Mouse (Mus musculus): ENCODE results near the gene Trpm3. TPM values are rescaled to one million over a fixed set of nuclear protein-coding genes. Genes with fewer than 3 reads are reported as not detected.

Trpm3 gene
- total RNA-seq, 2 experiments from 2014 or later = 1.3 to 1.7 TPM

- intact Hi-C loops (cut with DNase I) = no loop called here
Observed at GRCm38 (mm10) chr19:22615367-22615766, 476.5 kb downstream of the Trpm3 start.

GRCm38 (mm10) chr19:22624801-22625513 is 486.1 kb downstream of the Trpm3 start:
- intact Hi-C loops (cut with DNase I) = no loop called here
- DNase-seq = no peak

More at GRCm38 (mm10) chr19:22615367-22615766, 476.5 kb downstream of the Trpm3 start:
- DNase-seq = no peak

GRCm38 (mm10) chr19:22628878-22629277 is 490.0 kb downstream of the Trpm3 start:
- intact Hi-C loops (cut with DNase I) = no loop called here

GRCm38 (mm10) chr19:22631316-22631715 is 492.5 kb downstream of the Trpm3 start:
- DNase-seq = peak; percentile 12 to 18
- intact Hi-C loops (cut with DNase I) = loop anchor here (1.0 to 10.0 kb wide), 3 partner anchors 79 to 294 kb away; no protein-coding TSS in a partner anchor

More at GRCm38 (mm10) chr19:22628878-22629277, 490.0 kb downstream of the Trpm3 start:
- DNase-seq = no peak

- intact Hi-C loops (cut with DNase I) = loop anchor here (10.0 kb wide), 1 partner anchor 249 kb away; no protein-coding TSS in a partner anchor
- DNase-seq = no peak
Observed at GRCm38 (mm10) chr19:22635635-22636034, 496.8 kb downstream of the Trpm3 start.

GRCm38 (mm10) chr19:22637786-22638185 is 498.9 kb downstream of the Trpm3 start:
- intact Hi-C loops (cut with DNase I) = loop anchor here (10.0 kb wide), 1 partner anchor 247 kb away; no protein-coding TSS in a partner anchor
- no peak for DNase-seq

- DNase-seq = no peak
- intact Hi-C loops (cut with DNase I) = loop anchor here (10.0 kb wide), 1 partner anchor 246 kb away; no protein-coding TSS in a partner anchor
Observed at GRCm38 (mm10) chr19:22638394-22638954, 499.6 kb downstream of the Trpm3 start.

GRCm38 (mm10) chr19:22642124-22642523 is 503.3 kb downstream of the Trpm3 start:
- DNase-seq = no peak
- intact Hi-C loops (cut with DNase I) = no loop called here

- intact Hi-C loops (cut with DNase I) = no loop called here
- DNase-seq = no peak
Observed at GRCm38 (mm10) chr19:22656466-22657215, 517.8 kb downstream of the Trpm3 start.

- intact Hi-C loops (cut with DNase I) = no loop called here
- DNase-seq = no peak
Observed at GRCm38 (mm10) chr19:22657251-22657650, 518.4 kb downstream of the Trpm3 start.

GRCm38 (mm10) chr19:22665401-22665800 is 526.6 kb downstream of the Trpm3 start:
- no peak for DNase-seq
- intact Hi-C loops (cut with DNase I) = no loop called here

GRCm38 (mm10) chr19:22670222-22670621 is 531.4 kb downstream of the Trpm3 start:
- intact Hi-C loops (cut with DNase I) = no loop called here
- DNase-seq = no peak

- intact Hi-C loops (cut with DNase I) = no loop called here
- DNase-seq = no peak
Observed at GRCm38 (mm10) chr19:22672892-22673291, 534.0 kb downstream of the Trpm3 start.

- intact Hi-C loops (cut with DNase I) = no loop called here
- DNase-seq = no peak
Observed at GRCm38 (mm10) chr19:22676206-22676605, 537.4 kb downstream of the Trpm3 start.

- DNase-seq = no peak
Observed at GRCm38 (mm10) chr19:22682238-22682637, 543.4 kb downstream of the Trpm3 start.

GRCm38 (mm10) chr19:22691995-22692394 is 553.1 kb downstream of the Trpm3 start:
- intact Hi-C loops (cut with DNase I) = no loop called here
- no peak for DNase-seq

More at GRCm38 (mm10) chr19:22682238-22682637, 543.4 kb downstream of the Trpm3 start:
- intact Hi-C loops (cut with DNase I) = no loop called here

GRCm38 (mm10) chr19:22692553-22692952 is 553.7 kb downstream of the Trpm3 start:
- intact Hi-C loops (cut with DNase I) = no loop called here
- peak in 1 of 2 experiments; percentile 3 for DNase-seq

- DNase-seq = no peak
- intact Hi-C loops (cut with DNase I) = no loop called here
Observed at GRCm38 (mm10) chr19:22692956-22693355, 554.1 kb downstream of the Trpm3 start.

- intact Hi-C loops (cut with DNase I) = no loop called here
Observed at GRCm38 (mm10) chr19:22695423-22695822, 556.6 kb downstream of the Trpm3 start.

GRCm38 (mm10) chr19:22698737-22699136 is 559.9 kb downstream of the Trpm3 start:
- DNase-seq = no peak
- intact Hi-C loops (cut with DNase I) = no loop called here

More at GRCm38 (mm10) chr19:22695423-22695822, 556.6 kb downstream of the Trpm3 start:
- no peak for DNase-seq
